26 mouse cellular contexts compared by ENCODE assay signal in the genomic region with DNA sequence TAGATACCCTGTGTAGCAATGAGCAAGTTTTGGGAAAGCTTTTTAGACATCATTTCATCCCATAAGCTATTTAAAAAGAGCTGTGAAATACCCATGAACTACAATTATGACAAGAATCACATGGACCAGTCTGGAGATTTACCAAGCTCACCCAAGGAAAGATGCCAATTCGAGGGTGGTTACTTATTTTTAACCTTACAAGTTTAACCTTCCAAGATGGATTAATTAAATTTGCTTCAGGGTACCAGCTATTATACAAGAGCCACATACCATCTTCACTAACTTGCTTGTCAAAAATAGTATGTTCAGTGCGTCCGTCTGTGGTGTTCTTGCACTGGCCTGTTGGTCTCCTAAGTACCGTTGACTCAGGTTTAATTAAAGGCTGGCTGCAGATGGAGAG.
A peak's percentile ranks its signal among the peaks of the same experiment; 100 is the strongest.
DNase-seq lines count a peak whose midpoint lies in the region; ATAC-seq and TF ChIP-seq lines count a peak whose summit lies in the region.
"Had no signal": no experiment of that assay in that cellular context is flagged by ENCODE, and none has a peak within 500 bp of the region (broad histone marks: within the 10 kb centered on the region; RNA-seq: fewer than 3 reads in every experiment).

No protein-coding gene starts in this region.

- peaks cover 13% of the 10 kb centered on the region; the same call in 1 of the 2 replicates for H3K36me3 ChIP-seq in forebrain, postnatal 0 days (ENCODE audit: insufficient read depth)
- H3K36me3 ChIP-seq in forebrain, embryonic 16.5 days (ENCODE audit: control insufficient read depth, insufficient read depth) = no peaks in the 10 kb centered on the region
- peaks cover 6 to 51% of the 10 kb centered on the region in 2 experiments for H3K36me3 ChIP-seq in CH12.LX (replicated peaks in 1 of 2; ENCODE audit: control insufficient read depth in 1 of 2, insufficient read depth in 1 of 2, low read length in 1 of 2)
- peaks cover under 1% of the 10 kb centered on the region; the same call in 1 of the 2 replicates for H3K36me3 ChIP-seq in heart, embryonic 11.5 days (ENCODE audit: control insufficient read depth, insufficient read depth, low read length)

- WGBS in forebrain, postnatal 0 days = 83% methylated on average over 4 of the region's 4 CpGs
- WGBS in forebrain, embryonic 16.5 days = 89% methylated on average over 4 of the region's 4 CpGs
- WGBS in heart, embryonic 11.5 days (ENCODE audit: insufficient replicate concordance) = 90% methylated on average over 4 of the region's 4 CpGs

- no peak overlapping the region for H3K27ac ChIP-seq in forebrain, postnatal 0 days (ENCODE audit: low read depth, low read length)
- H3K27ac ChIP-seq in forebrain, embryonic 16.5 days (ENCODE audit: low read length) = no peak overlapping the region
- peak overlapping the region; percentile 21; the same call in 1 of the 2 replicates for H3K27ac ChIP-seq in left cerebral cortex, adult 2 months
- H3K27ac ChIP-seq in CH12.LX (ENCODE audit: insufficient read depth, low read depth) = peak overlapping the region; percentile 92
- no peak overlapping the region for H3K27ac ChIP-seq in heart, embryonic 11.5 days (ENCODE audit: low read depth, low read length)
- H3K27ac ChIP-seq: embryonic facial prominence, embryonic 10.5 days; embryonic facial prominence, embryonic 13.5 days; forebrain, embryonic 12.5 days; forebrain, embryonic 15.5 days; heart, adult 2 months; heart, embryonic 10.5 days; hindbrain, embryonic 12.5 days; hindbrain, embryonic 15.5 days had no signal

- no peaks in the 10 kb centered on the region for H3K4me1 ChIP-seq in forebrain, postnatal 0 days (ENCODE audit: insufficient read depth)
- H3K4me1 ChIP-seq in forebrain, embryonic 16.5 days (replicated peaks; ENCODE audit: control insufficient read depth, insufficient read depth, low read length) = no peaks in the 10 kb centered on the region
- H3K4me1 ChIP-seq in CH12.LX (ENCODE audit: control insufficient read depth in 1 of 2, insufficient read depth in 2 of 2) = peaks cover 52 to 95% of the 10 kb centered on the region in 2 experiments
- H3K4me1 ChIP-seq in heart, embryonic 11.5 days (ENCODE audit: control insufficient read depth, insufficient read depth, low read length) = no peaks in the 10 kb centered on the region
- H3K4me1 ChIP-seq: forebrain, embryonic 12.5 days; forebrain, embryonic 15.5 days; heart, embryonic 10.5 days; hindbrain, embryonic 12.5 days; hindbrain, embryonic 15.5 days had no signal

- H3K4me2 ChIP-seq in forebrain, postnatal 0 days (ENCODE audit: low read depth) = no peak overlapping the region
- H3K4me2 ChIP-seq in forebrain, embryonic 16.5 days (ENCODE audit: low read length) = no peak overlapping the region
- peak overlapping the region; percentile 63 for H3K4me2 ChIP-seq in CH12.LX (ENCODE audit: insufficient read depth, low read depth, poor library complexity, severe bottlenecking)
- H3K4me2 ChIP-seq in heart, embryonic 11.5 days = no peak overlapping the region
- H3K4me2 ChIP-seq: embryonic facial prominence, embryonic 13.5 days; forebrain, embryonic 12.5 days; forebrain, embryonic 15.5 days; hindbrain, embryonic 12.5 days; hindbrain, embryonic 15.5 days had no signal

- no peak for TF ChIP-seq POLR2A in CH12.LX (IDR thresholded peaks at IDR 0.05; ENCODE audit: low read depth, low read length)

- dilution Hi-C loops in CH12.LX (cut with MboI; ENCODE audit: extremely low pct_ligation_motif_present, extremely low pct_unique_long_range_greater_than_20kb, low sequenced_read_pairs) = no loop called here

- no peaks in the 10 kb centered on the region for H3K27me3 ChIP-seq in forebrain, postnatal 0 days (ENCODE audit: insufficient read depth, low read length)
- H3K27me3 ChIP-seq in forebrain, embryonic 16.5 days (replicated peaks; ENCODE audit: control insufficient read depth, insufficient read depth, low read length) = no peaks in the 10 kb centered on the region
- H3K27me3 ChIP-seq in CH12.LX (replicated peaks) = no peaks in the 10 kb centered on the region
- no peaks in the 10 kb centered on the region for H3K27me3 ChIP-seq in heart, embryonic 11.5 days (ENCODE audit: control insufficient read depth, insufficient read depth, low read length)
- H3K27me3 ChIP-seq: embryonic facial prominence, embryonic 13.5 days; forebrain, embryonic 12.5 days; forebrain, embryonic 15.5 days; hindbrain, embryonic 12.5 days; hindbrain, embryonic 15.5 days; Patski had no signal

- no peaks in the 10 kb centered on the region for H3K9me3 ChIP-seq in forebrain, postnatal 0 days (ENCODE audit: low read length)
- H3K9me3 ChIP-seq in forebrain, embryonic 16.5 days (ENCODE audit: control insufficient read depth, low read length) = no peaks in the 10 kb centered on the region
- no peaks in the 10 kb centered on the region for H3K9me3 ChIP-seq in CH12.LX (replicated peaks; ENCODE audit: low read length)
- H3K9me3 ChIP-seq in heart, embryonic 11.5 days (replicated peaks; ENCODE audit: control insufficient read depth, low read length) = no peaks in the 10 kb centered on the region
- H3K9me3 ChIP-seq: embryonic facial prominence, embryonic 10.5 days; embryonic facial prominence, embryonic 13.5 days; forebrain, embryonic 12.5 days; forebrain, embryonic 15.5 days; G1E; heart, embryonic 10.5 days; hindbrain, embryonic 12.5 days; hindbrain, embryonic 15.5 days had no signal

- no peak overlapping the region for H3K4me3 ChIP-seq in forebrain, postnatal 0 days (ENCODE audit: low read depth, low read length)
- H3K4me3 ChIP-seq in forebrain, embryonic 16.5 days (replicated peaks; ENCODE audit: low read length) = no peak overlapping the region
- no peak overlapping the region for H3K4me3 ChIP-seq in left cerebral cortex, adult 2 months
- no peak overlapping the region for H3K4me3 ChIP-seq in CH12.LX (replicated peaks in 1 of 3; ENCODE audit: low read depth in 2 of 3, low read length in 2 of 3, poor library complexity in 1 of 3)
- H3K4me3 ChIP-seq in heart, embryonic 11.5 days (ENCODE audit: low read depth, low read length) = no peak overlapping the region
- H3K4me3 ChIP-seq: embryonic facial prominence, embryonic 10.5 days; embryonic facial prominence, embryonic 13.5 days; erythroblast, embryonic 14.5 days; forebrain, embryonic 12.5 days; forebrain, embryonic 15.5 days; heart, adult 2 months; heart, embryonic 10.5 days; hindbrain, embryonic 12.5 days; hindbrain, embryonic 15.5 days had no signal

- no peak for TF ChIP-seq RAD21 in CH12.LX (IDR thresholded peaks at IDR 0.05; ENCODE audit: low read depth, low read length)

- TF ChIP-seq EP300 in CH12.LX (IDR thresholded peaks at IDR 0.05; ENCODE audit: low read length) = no peak

- intact Hi-C loops in left cerebral cortex, adult 2 months (cut with DNase I) = loop anchor here (2.0 kb wide), 1 partner anchor 211 kb away; no protein-coding TSS in a partner anchor
- intact Hi-C loops in left cerebral cortex, postnatal 10 days (cut with DNase I) = no loop called here

- no peak overlapping the region for H3K9ac ChIP-seq in forebrain, postnatal 0 days
- H3K9ac ChIP-seq in forebrain, embryonic 16.5 days (replicated peaks; ENCODE audit: low read depth, low read length) = no peak overlapping the region
- peak overlapping the region; percentile 47 for H3K9ac ChIP-seq in CH12.LX (ENCODE audit: insufficient read depth, low read depth)
- H3K9ac ChIP-seq in heart, embryonic 11.5 days (ENCODE audit: low read depth, low read length) = no peak overlapping the region
- H3K9ac ChIP-seq: embryonic facial prominence, embryonic 13.5 days; forebrain, embryonic 12.5 days; forebrain, embryonic 15.5 days; hindbrain, embryonic 12.5 days; hindbrain, embryonic 15.5 days had no signal

- no peak for TF ChIP-seq CTCF in forebrain, postnatal 0 days (IDR thresholded peaks at IDR 0.05; ENCODE audit: low read depth)
- TF ChIP-seq CTCF in left cerebral cortex, adult 2 months (IDR thresholded peaks at IDR 0.05) = no peak
- no peak for TF ChIP-seq CTCF in CH12.LX (conservative IDR thresholded peaks at IDR 0.05 in 1 of 2, IDR thresholded peaks at IDR 0.05 in 1 of 2; ENCODE audit: low read depth in 2 of 2, low read length in 2 of 2)

- ATAC-seq in forebrain, postnatal 0 days = peak; percentile 43; the same call in 1 of the 2 replicates
- ATAC-seq in forebrain, embryonic 16.5 days = no peak
- ATAC-seq in heart, embryonic 11.5 days (replicated peaks; ENCODE audit: insufficient number of reproducible peaks, low FRiP score, low TSS enrichment) = no peak
- ATAC-seq: forebrain, embryonic 15.5 days; Patski had no signal

- DNase-seq in forebrain, postnatal 0 days = no peak
- no peak for DNase-seq in left cerebral cortex, adult 2 months (ENCODE audit: extremely low spot score in 1 of 2, low spot score in 2 of 2)
- no peak for DNase-seq in left cerebral cortex, postnatal 10 days (ENCODE audit: extremely low spot score in 1 of 2, low spot score in 2 of 2)
- no peak for DNase-seq in CH12.LX (ENCODE audit: extremely low read depth)
- DNase-seq in telencephalon, adult 2 months (ENCODE audit: low read depth, low spot score) = peak; percentile 44
- DNase-seq: adrenal gland, postnatal 10 days; adrenal gland, postnatal 36 days; cerebellum, adult 11 months; cerebellum, adult 2 months; cerebellum, postnatal 10 days; cerebellum, postnatal 36 days; embryo, embryonic 11 days; gastrocnemius, postnatal 36 days; heart, adult 2 months had no signal

- no peaks in the 10 kb centered on the region for H3K79me2 ChIP-seq in CH12.LX (replicated peaks; ENCODE audit: control insufficient read depth, extremely low read depth, insufficient read depth, poor library complexity, severe bottlenecking)

- in situ Hi-C loops in CH12.LX (cut with MboI; ENCODE audit: low pct_ligation_motif_present, low pct_unique_long_range_greater_than_20kb, low sequenced_read_pairs) = no loop called here

TF ChIP-seq in CH12.LX, 34 proteins besides CTCF, POLR2A, EP300 and RAD21:
- TF ChIP-seq TCF12 (IDR thresholded peaks at IDR 0.05; ENCODE audit: low read depth, low read length) (no peak), ZC3H11A (IDR thresholded peaks at IDR 0.05; ENCODE audit: low read depth, low read length) (no peak), CHD1 (IDR thresholded peaks at IDR 0.05; ENCODE audit: low read depth, low read length) (peak; percentile 79; the same call in 1 of the 2 replicates)

Comparison
In these comparisons a context has a peak if more than half of its experiments do, and no peak if none do; other contexts are left out.
1. H3K27ac ChIP-seq: peak in left cerebral cortex, adult 2 months (single experiment) and CH12.LX (single experiment); none in forebrain, postnatal 0 days (single experiment), forebrain, embryonic 16.5 days (single experiment) and heart, embryonic 11.5 days (single experiment).